Mouse (Mus musculus) hindbrain, embryonic 16.5 days (tissue): Measurements from ENCODE around the gene Gm6525. TPM values are rescaled to one million over a fixed set of nuclear protein-coding genes. Genes with fewer than 3 reads are reported as not detected.

Source experiments
- ATAC-seq: fragments of 200-750 bp; cut with Nextera tagmentation; 2 replicates; pipeline ENCODE4 v1.8.0; 2017; ENCODE audit warnings: moderate TSS enrichment, moderate library complexity
- H3K27ac ChIP-seq: fragments of 300-500 bp; sonication (generic); 2 replicates; pipeline ENCODE4 v1.5.1; 2014; ENCODE audit warnings: low read depth, mild to moderate bottlenecking, control low read depth, low read length, moderate library complexity
- H3K27me3 ChIP-seq: fragments of 300-500 bp; sonication (generic); replicated peaks from 2 replicates; pipeline ENCODE4 v1.6.1; 2014; ENCODE audit warnings: low read length; ENCODE audit not compliant: control insufficient read depth, insufficient read depth
- H3K36me3 ChIP-seq: fragments of 300-500 bp; sonication (generic); 2 replicates; pipeline ENCODE4 v1.6.1; 2014; ENCODE audit warnings: mild to moderate bottlenecking, low read length, moderate library complexity, mixed read lengths; ENCODE audit not compliant: control insufficient read depth, insufficient read depth
- H3K4me1 ChIP-seq: fragments of 300-500 bp; sonication (generic); 2 replicates; pipeline ENCODE4 v1.6.1; 2014; ENCODE audit warnings: low read depth, low read length; ENCODE audit not compliant: control insufficient read depth, insufficient read depth
- H3K4me2 ChIP-seq: fragments of 300-500 bp; sonication (generic); 2 replicates; pipeline ENCODE4 v1.6.1; 2014; ENCODE audit warnings: mild to moderate bottlenecking, low read length, control low read depth, moderate library complexity
- H3K4me3 ChIP-seq: fragments of 300-500 bp; sonication (generic); 2 replicates; pipeline ENCODE4 v1.5.1; 2014; ENCODE audit warnings: mild to moderate bottlenecking, low read length, control low read depth, moderate library complexity
- H3K9ac ChIP-seq: fragments of 300-500 bp; sonication (generic); 2 replicates; pipeline ENCODE4 v1.6.1; 2014; ENCODE audit warnings: low read depth, mild to moderate bottlenecking, control low read depth, low read length, moderate library complexity
- H3K9me3 ChIP-seq: fragments of 300-500 bp; sonication (generic); 2 replicates; pipeline ENCODE4 v1.6.1; 2014; ENCODE audit warnings: mild to moderate bottlenecking, low read length, moderate library complexity; ENCODE audit not compliant: control insufficient read depth
- WGBS: fragments of 180-500 bp; shearing (Covaris S2); extraction: QIAGEN DNeasy Blood & Tissue Kit; methylation state at CpG from one replicate; pipeline ENCODE4 v1.1.7; 2014; 5-methylcytosine and 5-hydroxymethylcytosine counted together
- polyA plus RNA-seq: library from polyadenylated mRNA; unstranded; fragments of >200 nt; fragmentation: Nextera tagmentation; extraction: Ambion mirVana; gene quantifications from 2 replicates; pipeline ENCODE4 v1.2.1, GENCODE M21; 2015

The Gm6525 gene
- 1.6 and 1.8 TPM in 2 replicates for polyA plus RNA-seq

GRCm38 (mm10) chr3:84173581-84174154, at the start of gene Gm6525:
TSS of gene Gm6525 (plus strand) at chr3:84174104.
- no peak within 1 kb of the TSS for H3K4me2 ChIP-seq
- 74% methylated on average over 11 of the region's 11 CpGs for WGBS

GRCm38 (mm10) chr3:84125704-84126289, 48.1 kb upstream of the Gm6525 start:
- Histone ChIP-seq H3K27ac (no peak overlapping the region), H3K9ac (no peak overlapping the region), H3K4me3 (no peak overlapping the region), H3K27me3 (no peaks in the 10 kb centered on the region), H3K4me2 (no peak overlapping the region), H3K4me1 (no peaks in the 10 kb centered on the region), H3K36me3 (no peaks in the 10 kb centered on the region), H3K9me3 (no peaks in the 10 kb centered on the region)
- no peak for ATAC-seq
- WGBS = 62% methylated on average over 6 of the region's 6 CpGs

More at GRCm38 (mm10) chr3:84173581-84174154, at the start of gene Gm6525:
- no peak within 1 kb of the TSS for H3K27ac ChIP-seq
- H3K4me1 ChIP-seq = no peaks in the 10 kb centered on the region
- ATAC-seq = no peak
- no peaks in the 10 kb centered on the region for H3K27me3 ChIP-seq
- H3K36me3 ChIP-seq = peaks cover 28% of the 10 kb centered on the region
- no peak within 1 kb of the TSS for H3K9ac ChIP-seq
- H3K9me3 ChIP-seq = no peaks in the 10 kb centered on the region
- no peak within 1 kb of the TSS for H3K4me3 ChIP-seq

- Histone ChIP-seq H3K4me3 (no peak overlapping the region), H3K9me3 (no peaks in the 10 kb centered on the region), H3K27me3 (no peaks in the 10 kb centered on the region), H3K4me2 (no peak overlapping the region), H3K27ac (no peak overlapping the region), H3K9ac (no peak overlapping the region), H3K36me3 (no peaks in the 10 kb centered on the region), H3K4me1 (no peaks in the 10 kb centered on the region)
- no peak for ATAC-seq
- WGBS = 93% methylated on average over 3 of the region's 3 CpGs
Measured at GRCm38 (mm10) chr3:84126721-84127120, 47.2 kb upstream of the Gm6525 start.

GRCm38 (mm10) chr3:84127431-84127830, 46.5 kb upstream of the Gm6525 start:
- no peaks in the 10 kb centered on the region for H3K36me3 ChIP-seq
- no peak overlapping the region for H3K9ac ChIP-seq
- H3K27me3 ChIP-seq = no peaks in the 10 kb centered on the region
- H3K27ac ChIP-seq = no peak overlapping the region
- H3K9me3 ChIP-seq = no peaks in the 10 kb centered on the region
- no peak overlapping the region for H3K4me3 ChIP-seq
- ATAC-seq = no peak
- H3K4me2 ChIP-seq = no peak overlapping the region
- WGBS = 74% methylated on average over 2 of the region's 2 CpGs
- no peaks in the 10 kb centered on the region for H3K4me1 ChIP-seq

GRCm38 (mm10) chr3:84128871-84129870, 44.7 kb upstream of the Gm6525 start:
- Histone ChIP-seq H3K36me3 (no peaks in the 10 kb centered on the region), H3K9me3 (no peaks in the 10 kb centered on the region), H3K4me1 (no peaks in the 10 kb centered on the region), H3K9ac (no peak overlapping the region), H3K27ac (no peak overlapping the region), H3K4me3 (no peak overlapping the region), H3K4me2 (no peak overlapping the region), H3K27me3 (no peaks in the 10 kb centered on the region)
- no peak for ATAC-seq
- WGBS = 63% methylated on average over 11 of the region's 11 CpGs

GRCm38 (mm10) chr3:84130776-84131175, 43.1 kb upstream of the Gm6525 start:
- Histone ChIP-seq H3K4me3 (no peak overlapping the region), H3K4me1 (no peaks in the 10 kb centered on the region), H3K36me3 (no peaks in the 10 kb centered on the region), H3K27ac (no peak overlapping the region), H3K4me2 (no peak overlapping the region), H3K9me3 (no peaks in the 10 kb centered on the region), H3K9ac (no peak overlapping the region), H3K27me3 (no peaks in the 10 kb centered on the region)
- WGBS = 79% methylated on average over 5 of the region's 5 CpGs
- no peak for ATAC-seq

GRCm38 (mm10) chr3:84131369-84131768, 42.5 kb upstream of the Gm6525 start:
- Histone ChIP-seq H3K4me2 (no peak overlapping the region), H3K27me3 (no peaks in the 10 kb centered on the region), H3K4me1 (no peaks in the 10 kb centered on the region), H3K9me3 (no peaks in the 10 kb centered on the region), H3K36me3 (no peaks in the 10 kb centered on the region), H3K9ac (no peak overlapping the region), H3K4me3 (no peak overlapping the region), H3K27ac (no peak overlapping the region)
- WGBS = 96% methylated on average over 3 of the region's 3 CpGs
- no peak for ATAC-seq

- no peak overlapping the region for H3K27ac ChIP-seq
- WGBS = 35% methylated on average over 9 of the region's 9 CpGs
- no peak overlapping the region for H3K4me2 ChIP-seq
- no peaks in the 10 kb centered on the region for H3K9me3 ChIP-seq
- no peak overlapping the region for H3K9ac ChIP-seq
- no peak overlapping the region for H3K4me3 ChIP-seq
- no peaks in the 10 kb centered on the region for H3K36me3 ChIP-seq
- H3K4me1 ChIP-seq = no peaks in the 10 kb centered on the region
- H3K27me3 ChIP-seq = no peaks in the 10 kb centered on the region
- no peak for ATAC-seq
Measured at GRCm38 (mm10) chr3:84135387-84135786, 38.5 kb upstream of the Gm6525 start.

GRCm38 (mm10) chr3:84135933-84136332, 38.0 kb upstream of the Gm6525 start:
- Histone ChIP-seq H3K27ac (no peak overlapping the region), H3K4me1 (no peaks in the 10 kb centered on the region), H3K9me3 (no peaks in the 10 kb centered on the region), H3K9ac (no peak overlapping the region), H3K36me3 (no peaks in the 10 kb centered on the region), H3K4me3 (no peak overlapping the region), H3K27me3 (no peaks in the 10 kb centered on the region), H3K4me2 (no peak overlapping the region)
- no peak for ATAC-seq
- 64% methylated on average over 6 of the region's 6 CpGs for WGBS
